Mouse (Mus musculus) right cerebral cortex, postnatal 4 days (tissue): Measurements from ENCODE around the gene Rnf26.
"Not testable (repeated sequence)": the region's sequence is repeated elsewhere in the genome, so short reads cannot be mapped to it uniquely, and the experiment has no call there.

Experiments
- DNase-seq: peaks from one replicate; pipeline ENCODE4 v3.0.0-alpha.2; 2022

Rnf26 gene

GRCm38 (mm10) chr9:44125026-44125425 is 11.7 kb upstream of the Rnf26 start:
- no peak for DNase-seq

DNA sequence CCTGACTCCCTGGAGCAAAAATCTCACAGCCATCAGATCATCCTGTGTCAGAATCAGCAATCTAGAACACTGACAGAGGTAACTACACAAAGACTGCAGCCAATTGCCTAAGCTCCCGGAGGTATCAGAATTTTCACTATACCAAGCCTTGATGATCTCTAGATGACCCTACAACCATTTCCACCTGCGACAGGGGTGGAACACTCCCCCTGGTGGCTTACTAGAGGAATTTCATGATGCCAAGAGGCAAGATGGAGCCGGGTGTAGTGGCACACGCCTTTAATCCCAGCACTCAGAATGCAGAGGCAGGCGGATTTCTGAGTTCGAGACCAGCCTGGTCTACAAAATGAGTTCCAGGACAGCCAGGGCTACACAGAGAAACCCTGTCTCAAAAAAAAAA is 11.0 kb upstream of the Rnf26 start:
- DNase-seq: no peak

GRCm38 (mm10) chr9:44119948-44120465 is 6.7 kb upstream of the Rnf26 start:
- DNase-seq: no peak

- DNase-seq: peak; percentile 46
Measured at GRCm38 (mm10) chr9:44119011-44119410, 5.7 kb upstream of the Rnf26 start.

DNA sequence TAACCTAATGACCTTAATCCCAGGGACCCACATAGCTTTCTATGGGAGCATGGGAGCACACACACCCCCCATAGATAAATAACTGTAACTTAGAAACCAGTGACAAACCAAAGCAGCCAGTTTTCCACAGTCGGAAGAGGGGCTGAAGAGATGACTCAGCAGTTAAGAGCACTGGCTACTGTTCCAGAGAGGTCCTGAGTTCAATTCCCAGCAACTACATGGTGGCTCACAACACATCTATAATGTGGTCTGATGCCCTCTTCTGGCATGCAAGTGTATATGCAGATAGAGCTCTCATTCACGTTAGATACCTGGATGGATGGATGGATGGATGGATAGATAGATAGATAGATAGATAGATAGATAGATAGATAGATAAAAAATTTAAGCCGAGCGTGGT is 2.9 kb upstream of the Rnf26 start:
- DNase-seq: no peak

GRCm38 (mm10) chr9:44115599-44115998 is 2.3 kb upstream of the Rnf26 start:
- DNase-seq: no peak

DNA sequence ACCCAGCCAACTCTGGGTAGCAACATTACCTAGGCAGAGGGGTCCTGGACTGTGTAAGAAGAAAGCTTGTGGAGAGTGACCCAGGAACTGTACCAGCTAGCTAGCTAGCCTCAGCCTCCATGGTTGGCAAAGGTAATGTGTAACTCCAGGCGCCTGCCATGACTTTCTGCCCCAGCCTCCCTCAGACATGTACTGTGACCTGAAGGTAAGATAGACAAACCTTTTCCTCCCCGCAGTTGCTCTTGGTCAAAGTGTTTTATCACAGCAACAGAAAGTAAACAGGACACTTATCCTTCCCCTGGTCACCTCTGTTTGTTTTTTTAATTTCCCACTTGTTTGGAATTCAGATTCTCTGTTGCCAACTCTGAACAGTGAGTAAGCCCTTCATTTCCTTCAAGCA is 1.1 kb upstream of the Rnf26 start:
- no peak for DNase-seq

DNA sequence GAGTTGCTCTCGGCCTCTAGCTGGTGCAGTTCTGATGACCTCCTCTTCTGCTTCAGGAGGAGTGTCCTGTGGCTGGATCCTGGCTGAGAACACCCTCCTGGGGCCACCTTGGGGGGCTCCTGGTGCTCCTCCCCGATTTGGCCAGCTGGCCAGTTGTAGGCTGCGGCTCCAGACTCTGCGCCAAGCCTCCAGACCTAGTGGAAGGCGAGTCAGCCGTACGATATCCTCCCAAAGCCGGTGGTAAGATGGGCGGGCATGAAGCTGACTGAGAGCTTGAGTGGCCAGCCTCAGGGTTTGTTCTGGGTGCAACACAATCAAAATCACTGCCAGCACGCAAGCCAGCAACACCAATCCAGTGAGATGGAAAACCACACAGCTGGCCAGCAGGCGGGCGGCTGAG is 1.4 kb downstream of the Rnf26 start:
- not testable (repeated sequence) for DNase-seq

- DNase-seq: peak; percentile 83
Measured at GRCm38 (mm10) chr9:44109360-44110095, 3.8 kb downstream of the Rnf26 start.

- no peak for DNase-seq
Measured at GRCm38 (mm10) chr9:44108269-44109055, 4.9 kb downstream of the Rnf26 start.

DNA sequence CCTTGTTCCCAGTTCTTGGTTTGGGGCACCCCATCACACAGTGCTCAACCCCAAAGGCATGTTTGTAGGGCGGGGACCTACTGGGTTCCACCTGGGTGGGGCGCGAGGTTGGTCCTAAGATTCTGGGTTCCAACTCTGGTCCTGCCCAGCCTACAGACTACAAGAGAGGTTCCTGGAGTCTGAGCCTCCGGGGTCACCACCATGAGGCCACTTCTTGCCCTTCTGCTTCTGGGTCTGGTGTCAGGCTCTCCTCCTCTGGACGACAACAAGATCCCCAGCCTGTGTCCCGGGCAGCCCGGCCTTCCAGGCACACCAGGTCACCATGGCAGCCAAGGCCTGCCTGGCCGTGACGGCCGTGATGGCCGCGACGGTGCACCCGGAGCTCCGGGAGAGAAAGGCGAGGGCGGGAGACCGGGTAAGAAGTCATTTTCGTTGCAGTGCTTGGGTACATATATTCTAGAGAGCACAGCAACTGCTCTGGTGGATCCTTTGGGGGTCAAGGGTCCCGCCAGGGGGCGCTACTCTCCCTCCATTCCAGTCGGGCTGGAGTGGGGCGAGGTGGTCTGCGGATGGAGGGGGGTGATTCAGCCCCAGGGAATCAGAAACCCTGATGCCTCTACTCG is 5.6 kb downstream of the Rnf26 start:
- DNase-seq: peak; percentile 76

- peak; percentile 78 for DNase-seq
Measured at GRCm38 (mm10) chr9:44107110-44107509, 6.2 kb downstream of the Rnf26 start, which contains the start of gene C1qtnf5. TSS of gene C1qtnf5 (plus strand) at chr9:44107245.

DNA sequence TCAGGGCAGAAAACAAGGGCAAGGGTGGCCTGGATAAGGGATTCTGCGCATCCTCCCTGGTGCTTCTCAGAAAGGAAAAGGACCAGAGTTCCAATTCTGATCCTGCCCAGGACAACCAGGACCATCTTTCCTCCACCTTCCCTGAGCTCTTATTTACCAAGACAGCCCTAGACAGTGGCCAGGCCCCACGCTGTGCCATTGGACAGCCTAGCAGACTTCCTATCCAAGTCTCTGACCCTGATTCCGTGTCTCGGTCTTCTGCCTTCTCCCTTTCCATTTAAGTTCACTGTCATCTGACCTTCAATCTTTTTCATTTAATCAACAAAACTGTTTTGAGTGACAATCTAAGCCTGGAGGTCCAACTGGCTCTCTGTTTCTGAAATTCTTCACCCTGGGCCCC is 6.7 kb downstream of the Rnf26 start:
- no peak for DNase-seq

DNA sequence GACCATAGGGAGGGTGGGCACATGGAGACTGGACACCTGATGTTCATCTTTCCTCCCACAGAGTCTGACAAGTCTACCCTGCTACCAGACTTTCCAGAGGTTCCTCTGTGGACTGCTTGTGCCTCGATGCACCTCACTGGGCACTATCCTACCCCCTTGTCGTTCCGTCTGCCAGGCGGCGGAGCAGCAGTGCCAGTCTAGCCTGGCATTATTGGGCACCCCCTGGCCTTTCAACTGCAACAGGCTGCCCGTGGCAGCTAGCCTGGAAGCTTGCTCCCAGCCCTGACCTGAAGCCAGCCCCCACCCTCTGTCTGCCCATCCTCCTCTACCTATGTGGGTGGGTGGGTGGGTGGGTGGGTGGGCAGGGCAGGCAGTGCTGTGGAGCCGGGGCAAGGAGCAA is 7.1 kb downstream of the Rnf26 start:
- no peak for DNase-seq

DNA sequence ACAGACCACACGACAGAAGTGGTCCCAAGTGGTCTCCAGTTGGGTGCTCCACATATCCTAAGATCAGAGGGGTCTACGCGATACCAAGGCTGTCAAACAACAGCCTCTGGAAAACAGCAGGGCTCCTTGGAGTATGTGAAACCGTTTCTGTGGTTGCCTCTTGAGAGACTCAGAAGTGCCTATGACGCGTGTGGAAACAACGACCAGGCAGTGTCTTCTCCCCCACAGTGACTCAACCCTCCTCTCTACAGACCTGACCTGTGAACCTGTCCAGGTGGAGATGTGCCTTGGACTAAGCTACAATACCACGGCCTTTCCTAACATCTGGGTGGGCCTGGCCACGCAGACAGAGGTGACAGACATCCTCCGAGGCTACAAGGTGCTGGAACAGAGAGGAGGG is 7.5 kb downstream of the Rnf26 start:
- no peak for DNase-seq

- no peak for DNase-seq
Measured at GRCm38 (mm10) chr9:44104881-44105280, 8.4 kb downstream of the Rnf26 start.

DNA sequence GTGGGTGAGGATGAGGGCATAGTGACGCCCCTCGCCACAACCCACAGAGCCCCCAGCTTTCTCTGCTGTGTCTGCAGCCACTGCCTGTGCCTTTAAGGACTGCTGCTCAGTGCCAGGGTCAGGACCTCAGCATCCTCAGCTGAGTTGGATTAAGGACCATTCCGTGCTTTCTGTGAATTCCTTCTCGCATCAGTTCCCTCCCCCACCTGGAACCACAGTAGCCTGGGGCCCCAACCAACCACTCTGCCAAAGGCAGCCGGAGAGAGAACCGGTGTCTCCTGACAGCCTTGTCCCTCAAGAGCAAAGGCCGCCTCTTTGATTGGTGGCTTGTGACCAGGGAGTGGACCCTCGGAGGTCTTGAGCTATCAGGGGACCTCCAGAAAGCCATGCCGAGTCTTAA is 11.8 kb downstream of the Rnf26 start, which contains the start of gene Mfrp:
Mfrp (plus strand) TSS at position 240 of the 400 bp plus-strand sequence.
- no peak for DNase-seq

DNA sequence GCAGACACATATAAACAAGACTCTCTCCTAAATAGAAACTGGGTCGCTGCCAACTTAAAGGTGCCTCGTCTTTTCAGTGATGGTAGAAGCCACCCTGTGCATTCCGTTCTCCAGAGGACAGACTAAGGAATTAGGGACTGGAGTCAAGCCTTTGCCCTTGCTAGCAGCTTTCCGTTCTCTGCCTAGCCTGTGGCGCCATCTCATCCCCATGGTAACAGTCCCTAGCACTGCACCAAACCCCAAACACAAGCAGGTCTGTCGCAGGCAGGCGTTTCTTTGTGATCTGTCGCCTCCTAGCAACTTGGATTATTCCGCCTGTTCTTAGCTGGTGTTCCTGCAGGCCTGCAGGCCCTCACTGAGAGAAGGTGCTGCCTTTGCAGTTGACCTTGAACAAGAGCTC is 16.8 kb downstream of the Rnf26 start:
- peak; percentile 48 for DNase-seq

- no peak for DNase-seq
Measured at GRCm38 (mm10) chr9:44095781-44096180, 17.5 kb downstream of the Rnf26 start.

- no peak for DNase-seq
Measured at GRCm38 (mm10) chr9:44094737-44095136, 18.6 kb downstream of the Rnf26 start.

DNA sequence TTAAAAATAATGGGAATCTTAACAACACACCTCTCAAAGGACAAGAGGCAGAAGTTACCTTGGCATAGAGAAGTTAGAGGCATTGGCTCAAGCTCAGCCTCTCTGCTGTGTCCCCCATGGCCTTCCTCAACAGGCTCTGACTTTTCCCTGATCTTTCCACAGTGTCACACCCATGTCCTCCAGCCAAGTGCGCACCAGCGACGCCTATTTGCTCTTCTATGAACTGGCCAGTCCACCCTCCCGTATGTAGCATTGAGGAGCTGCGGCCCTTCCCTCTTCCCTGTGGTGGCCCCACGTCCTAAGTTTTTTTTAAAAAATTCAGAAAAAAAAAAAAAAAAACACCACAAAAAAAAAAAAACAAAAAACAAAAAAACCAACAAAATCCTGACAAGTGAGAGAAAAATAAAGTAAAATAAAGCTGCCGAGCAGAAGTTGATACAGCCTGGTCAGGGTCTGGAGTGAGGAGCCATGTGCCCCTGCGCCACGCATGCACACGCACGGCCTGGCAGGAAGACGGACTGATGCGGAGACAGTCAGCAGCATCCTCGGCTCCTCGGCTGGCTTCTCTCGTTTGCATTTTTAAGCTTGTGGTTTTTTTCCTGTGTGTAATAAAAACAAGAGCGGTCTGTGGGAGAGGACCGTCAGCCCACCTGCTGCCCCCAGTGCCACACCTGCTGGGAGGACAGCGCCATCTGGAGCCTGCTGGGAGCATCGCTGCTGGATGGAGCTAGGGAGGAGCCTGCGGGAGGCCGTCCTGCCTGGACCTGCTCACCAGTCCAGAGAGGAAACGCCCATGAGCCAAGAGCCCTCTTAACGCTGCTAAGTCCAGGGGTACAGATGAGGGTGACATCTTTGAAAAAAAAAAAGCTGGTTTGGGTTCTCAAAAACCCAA is 19.5 kb downstream of the Rnf26 start:
- peak; percentile 78 for DNase-seq

DNA sequence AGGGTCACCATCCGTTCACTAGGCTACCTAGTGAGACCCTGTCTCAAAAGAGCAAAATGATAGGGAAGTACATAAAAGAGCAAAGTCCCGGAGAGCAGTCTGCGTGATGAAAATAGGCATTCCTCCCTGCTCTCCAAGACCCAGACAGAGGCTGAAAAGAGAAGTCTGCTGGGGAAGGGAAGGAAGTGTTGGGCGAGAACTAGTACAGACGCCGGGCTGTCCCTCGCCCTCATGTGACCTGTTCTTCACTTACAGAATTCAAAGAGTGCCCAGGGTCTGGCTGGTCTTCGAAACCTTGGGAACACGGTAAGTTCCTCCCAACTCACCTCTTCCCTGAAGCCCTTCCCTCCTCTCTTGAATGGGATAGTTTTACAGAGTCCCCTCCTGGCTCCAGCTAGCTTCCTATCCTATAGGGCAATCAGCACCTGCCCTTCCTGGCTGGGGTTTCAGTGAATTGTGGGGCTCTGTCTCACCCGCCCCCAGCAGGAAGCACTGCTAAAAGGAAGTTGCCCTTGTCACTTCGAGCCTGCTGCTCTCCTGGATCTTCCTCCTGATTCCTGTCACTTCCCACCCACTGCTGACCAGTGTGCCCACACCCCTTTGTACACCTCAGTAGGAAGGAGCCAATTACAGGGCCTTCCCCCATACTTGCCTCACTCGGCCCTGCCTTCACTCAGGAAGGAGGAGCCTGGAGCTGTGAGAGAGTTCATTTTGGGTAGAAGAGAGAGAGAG is 24.3 kb downstream of the Rnf26 start:
- no peak for DNase-seq
